8 mouse cellular contexts compared by ENCODE assay signal in genomic region chr7:28808957-28809393, GRCm38 (mm10). TPM values are rescaled to one million over a fixed set of nuclear protein-coding genes. Genes with fewer than 3 reads are reported as not detected.
A peak's percentile ranks its signal among the peaks of the same experiment; 100 is the strongest.
DNase-seq lines count a peak whose midpoint lies in the region; ATAC-seq and TF ChIP-seq lines count a peak whose summit lies in the region.

No protein-coding gene starts in this region.

- peak overlapping the region; percentile 78 for H3K9ac ChIP-seq in forebrain, embryonic 15.5 days (replicated peaks)
- H3K9ac ChIP-seq in neural tube, embryonic 14.5 days (replicated peaks; ENCODE audit: low read depth, low read length), result peak overlapping the region; percentile 89

- peaks cover 16% of the 10 kb centered on the region for H3K36me3 ChIP-seq in forebrain, embryonic 15.5 days
- peaks cover 14% of the 10 kb centered on the region for H3K36me3 ChIP-seq in neural tube, embryonic 14.5 days (ENCODE audit: control insufficient read depth, insufficient read depth, low read length)
- H3K36me3 ChIP-seq in testis, adult 2 months (ENCODE audit: control insufficient read depth, insufficient read depth, low read length), result peaks cover 5% of the 10 kb centered on the region

- TF ChIP-seq CTCF in testis, adult 2 months (IDR thresholded peaks at IDR 0.05; ENCODE audit: control insufficient read depth, insufficient read depth, insufficient replicate concordance, low read depth, low read length), result no peak

- H3K9me3 ChIP-seq in forebrain, embryonic 15.5 days, result no peaks in the 10 kb centered on the region
- H3K9me3 ChIP-seq in neural tube, embryonic 14.5 days (ENCODE audit: control insufficient read depth, low read length), result no peaks in the 10 kb centered on the region

- peak overlapping the region; percentile 84 for H3K4me2 ChIP-seq in forebrain, embryonic 15.5 days (replicated peaks)
- peak overlapping the region; percentile 91 for H3K4me2 ChIP-seq in neural tube, embryonic 14.5 days (ENCODE audit: low read depth, low read length)

- 2% methylated on average over 18 of the region's 32 CpGs for WGBS in forebrain, embryonic 15.5 days
- WGBS in neural tube, embryonic 14.5 days, result under 1% methylated on average over 21 of the region's 32 CpGs

- peak overlapping the region; percentile 99 for H3K27ac ChIP-seq in forebrain, embryonic 15.5 days (replicated peaks)
- peak overlapping the region; percentile 100 for H3K27ac ChIP-seq in neural tube, embryonic 14.5 days (ENCODE audit: low read depth, low read length)
- peak overlapping the region; percentile 95 for H3K27ac ChIP-seq in testis, adult 2 months (ENCODE audit: control insufficient read depth, insufficient read depth, low read depth, low read length)

- peak; percentile 55 for ATAC-seq in forebrain, embryonic 15.5 days (replicated peaks)
- ATAC-seq in neural tube, embryonic 14.5 days (ENCODE audit: low read depth), result peak; percentile 51

- intact Hi-C loops in heart, postnatal 25 days (cut with DNase I), result no loop called here

- H3K4me1 ChIP-seq in forebrain, embryonic 15.5 days, result peaks cover 39% of the 10 kb centered on the region
- peaks cover 22% of the 10 kb centered on the region for H3K4me1 ChIP-seq in neural tube, embryonic 14.5 days (ENCODE audit: control insufficient read depth, insufficient read depth, low read length)
- H3K4me1 ChIP-seq in testis, adult 2 months (ENCODE audit: control insufficient read depth, insufficient read depth, low read length), result peaks cover 12% of the 10 kb centered on the region

- DNase-seq in ES-CJ7 (ENCODE audit: low read depth, low spot score), result peak; percentile 94
- DNase-seq in cerebellum, adult 11 months, result peak; percentile 95
- DNase-seq in heart, postnatal 25 days (ENCODE audit: low spot score), result peak; percentile 92
- peak; percentile 93 to 96 for DNase-seq in layer of hippocampus, adult 18-20 months (ENCODE audit: low spot score in 2 of 2)
- peak; percentile 95 to 97 for DNase-seq in lung, adult 18-20 months

- no peaks in the 10 kb centered on the region for H3K27me3 ChIP-seq in forebrain, embryonic 15.5 days
- no peaks in the 10 kb centered on the region for H3K27me3 ChIP-seq in neural tube, embryonic 14.5 days (ENCODE audit: control insufficient read depth, insufficient read depth, low read length)
- no peaks in the 10 kb centered on the region for H3K27me3 ChIP-seq in testis, adult 2 months (ENCODE audit: control insufficient read depth, insufficient read depth, low read length)

- TF ChIP-seq POLR2A in testis, adult 2 months (IDR thresholded peaks at IDR 0.05; ENCODE audit: control insufficient read depth, low read depth, low read length), result peak; percentile 60

- H3K4me3 ChIP-seq in forebrain, embryonic 15.5 days, result peak overlapping the region; percentile 81
- H3K4me3 ChIP-seq in neural tube, embryonic 14.5 days (ENCODE audit: low read depth, low read length), result peak overlapping the region; percentile 78
- peak overlapping the region; percentile 93 for H3K4me3 ChIP-seq in testis, adult 2 months (ENCODE audit: control insufficient read depth, low read depth, low read length)

RNA-seq across cellular contexts. Expression of gene Hnrnpl, which starts 0.6 kb away (rescaled TPM):
- polyA plus RNA-seq in forebrain, embryonic 15.5 days (2015; fragmentation: Nextera tagmentation; extraction: Ambion mirVana), result 231 and 243 TPM in 2 replicates
- 100 to 1,000 TPM; 225 to 270 TPM for total RNA-seq in heart, postnatal 25 days (2021)
- total RNA-seq in layer of hippocampus, adult 18-20 months (2021), result 100 to 1,000 TPM; 407 to 414 TPM
- polyA plus RNA-seq in neural tube, embryonic 14.5 days (2014; fragmentation: Nextera tagmentation; extraction: Ambion mirVana), result 158 and 160 TPM in 2 replicates
- polyA plus RNA-seq in testis, adult 2 months (2012; rRNA removed), result 162 and 200 TPM in 2 replicates

RNA-seq across cellular contexts. Expression of gene Ech1, which starts 16.0 kb away (rescaled TPM):
- polyA plus RNA-seq in forebrain, embryonic 15.5 days (2015; fragmentation: Nextera tagmentation; extraction: Ambion mirVana), result 85.2 and 86.5 TPM in 2 replicates
- total RNA-seq in heart, postnatal 25 days (2021), result 1,000 to 10,000 TPM; 1,337 to 1,520 TPM
- total RNA-seq in layer of hippocampus, adult 18-20 months (2021), result 10 to 100 TPM; 63.1 to 71.0 TPM
- polyA plus RNA-seq in neural tube, embryonic 14.5 days (2014; fragmentation: Nextera tagmentation; extraction: Ambion mirVana), result 74.5 and 94.4 TPM in 2 replicates
- polyA plus RNA-seq in testis, adult 2 months (2012; rRNA removed), result 124 and 147 TPM in 2 replicates

RNA-seq across cellular contexts. Expression of gene Rinl, which starts 20.2 kb away (rescaled TPM):
- 1.8 and 2.5 TPM in 2 replicates for polyA plus RNA-seq in forebrain, embryonic 15.5 days (2015; fragmentation: Nextera tagmentation; extraction: Ambion mirVana)
- total RNA-seq in heart, postnatal 25 days (2021), result 1 to 10 TPM; 1.5 to 2.2 TPM
- 1 to 10 TPM; 2.4 to 3.0 TPM for total RNA-seq in layer of hippocampus, adult 18-20 months (2021)
- polyA plus RNA-seq in neural tube, embryonic 14.5 days (2014; fragmentation: Nextera tagmentation; extraction: Ambion mirVana), result 1.6 TPM in 2 replicates
- 1.1 and 1.6 TPM in 2 replicates for polyA plus RNA-seq in testis, adult 2 months (2012; rRNA removed)

RNA-seq across cellular contexts. Expression of gene Lgals4, which starts 24.7 kb away (rescaled TPM):
- 4.2 and 4.9 TPM in 2 replicates for polyA plus RNA-seq in forebrain, embryonic 15.5 days (2015; fragmentation: Nextera tagmentation; extraction: Ambion mirVana)
- 10 to 100 TPM; 28.9 to 30.7 TPM for total RNA-seq in heart, postnatal 25 days (2021)
- 1 to 10 TPM; 3.5 to 5.6 TPM for total RNA-seq in layer of hippocampus, adult 18-20 months (2021)
- polyA plus RNA-seq in neural tube, embryonic 14.5 days (2014; fragmentation: Nextera tagmentation; extraction: Ambion mirVana), result 3.4 and 4.1 TPM in 2 replicates
- polyA plus RNA-seq in testis, adult 2 months (2012; rRNA removed), result 13.8 and 17.5 TPM in 2 replicates

RNA-seq across cellular contexts. Expression of gene Nfkbib, which starts 41.7 kb away (rescaled TPM):
- polyA plus RNA-seq in forebrain, embryonic 15.5 days (2015; fragmentation: Nextera tagmentation; extraction: Ambion mirVana), result 59.0 and 62.0 TPM in 2 replicates
- total RNA-seq in heart, postnatal 25 days (2021), result 10 to 100 TPM; 22.1 to 22.9 TPM
- total RNA-seq in layer of hippocampus, adult 18-20 months (2021), result 10 to 100 TPM; 29.0 to 29.2 TPM
- 67.0 and 77.8 TPM in 2 replicates for polyA plus RNA-seq in neural tube, embryonic 14.5 days (2014; fragmentation: Nextera tagmentation; extraction: Ambion mirVana)
- 134 and 152 TPM in 2 replicates for polyA plus RNA-seq in testis, adult 2 months (2012; rRNA removed)

Comparison
In these comparisons a context has a peak if more than half of its experiments do, and no peak if none do; other contexts are left out.
1. Peak in every context shown above with its lines: DNase-seq, ATAC-seq, H3K4me3 ChIP-seq and H3K27ac ChIP-seq.